Mouse (Mus musculus): ENCODE measurements around the gene Aes.

Aes gene

GRCm38 (mm10) chr10:81559163-81559626 lies at the start of gene Aes:
TSS of gene Aes (plus strand) at chr10:81559488.
- DNase-seq (ENCODE audit: low read depth, low spot score) = no peak

DNA sequence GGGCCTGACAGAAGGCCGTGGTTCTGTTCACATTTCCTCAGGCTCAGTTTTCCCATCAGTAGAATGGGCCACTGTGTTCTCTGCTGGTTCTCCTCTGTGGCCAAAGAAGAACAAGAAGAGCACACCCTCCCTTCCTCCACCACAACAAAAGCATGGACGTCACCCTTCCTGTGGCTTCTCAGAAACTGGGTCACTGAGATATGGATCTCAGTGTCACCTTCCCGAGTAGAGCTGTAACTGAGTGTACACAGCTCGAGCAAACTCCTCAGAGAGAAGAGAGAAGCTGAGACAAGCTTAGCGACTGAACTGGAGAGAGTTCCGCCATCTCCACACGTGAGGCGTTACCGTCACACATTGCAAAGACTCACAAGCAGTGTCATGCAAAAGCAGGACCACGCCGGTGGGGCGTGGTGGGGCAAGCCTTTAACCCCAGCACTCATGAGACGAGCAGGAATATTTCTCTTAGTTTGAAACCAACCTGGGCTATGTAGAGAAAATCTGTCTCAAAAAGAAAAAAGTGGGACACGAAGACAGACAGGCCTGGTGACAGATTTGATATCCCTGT lies 49.0 kb upstream of the Aes start:
- DNase-seq (ENCODE audit: low read depth, low spot score) = no peak

- no peak for DNase-seq (ENCODE audit: low read depth, low spot score)
These were observed 45.5 kb upstream of the Aes start for GRCm38 (mm10) chr10:81513798-81514197.

GRCm38 (mm10) chr10:81517227-81517626 lies 42.1 kb upstream of the Aes start:
- DNase-seq (ENCODE audit: low read depth, low spot score) = no peak

DNA sequence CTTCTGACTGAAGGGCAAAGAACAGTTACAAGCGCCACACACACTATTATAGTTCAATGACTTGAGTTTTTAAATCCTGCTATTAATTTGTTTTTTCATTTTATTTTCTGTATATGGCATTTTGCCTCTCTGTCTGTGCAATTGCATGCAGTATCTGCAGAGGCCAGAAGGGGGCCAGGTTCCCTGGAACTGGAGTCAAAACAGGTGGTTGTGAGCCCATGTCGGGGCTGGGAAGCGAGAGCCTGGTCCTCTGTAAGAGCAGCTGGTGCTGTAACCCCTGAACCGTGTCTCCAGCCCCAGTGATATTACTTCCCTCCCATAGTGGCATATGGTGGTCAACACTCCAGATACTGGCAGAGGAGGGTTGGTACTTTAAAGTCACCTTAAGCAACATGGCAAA lies 40.7 kb upstream of the Aes start:
- DNase-seq (ENCODE audit: low read depth, low spot score) = no peak

- no peak for DNase-seq (ENCODE audit: low read depth, low spot score)
These were observed 39.9 kb upstream of the Aes start for GRCm38 (mm10) chr10:81519227-81519977.

- no peak for DNase-seq (ENCODE audit: low read depth, low spot score)
These were observed 39.3 kb upstream of the Aes start for GRCm38 (mm10) chr10:81519978-81520365.

GRCm38 (mm10) chr10:81523142-81523541 lies 36.1 kb upstream of the Aes start:
- DNase-seq (ENCODE audit: low read depth, low spot score) = no peak

GRCm38 (mm10) chr10:81523570-81523969 lies 35.7 kb upstream of the Aes start:
- no peak for DNase-seq (ENCODE audit: low read depth, low spot score)

- DNase-seq (ENCODE audit: low read depth, low spot score) = no peak
These were observed 35.2 kb upstream of the Aes start, which contains the start of gene Gna15 for GRCm38 (mm10) chr10:81524051-81524605. TSS of gene Gna15 (minus strand) at chr10:81524225.

- DNase-seq (ENCODE audit: low read depth, low spot score) = no peak
These were observed 34.1 kb upstream of the Aes start for GRCm38 (mm10) chr10:81525017-81525694.

- DNase-seq (ENCODE audit: low read depth, low spot score) = no peak
These were observed 32.5 kb upstream of the Aes start for GRCm38 (mm10) chr10:81526779-81527178.

DNA sequence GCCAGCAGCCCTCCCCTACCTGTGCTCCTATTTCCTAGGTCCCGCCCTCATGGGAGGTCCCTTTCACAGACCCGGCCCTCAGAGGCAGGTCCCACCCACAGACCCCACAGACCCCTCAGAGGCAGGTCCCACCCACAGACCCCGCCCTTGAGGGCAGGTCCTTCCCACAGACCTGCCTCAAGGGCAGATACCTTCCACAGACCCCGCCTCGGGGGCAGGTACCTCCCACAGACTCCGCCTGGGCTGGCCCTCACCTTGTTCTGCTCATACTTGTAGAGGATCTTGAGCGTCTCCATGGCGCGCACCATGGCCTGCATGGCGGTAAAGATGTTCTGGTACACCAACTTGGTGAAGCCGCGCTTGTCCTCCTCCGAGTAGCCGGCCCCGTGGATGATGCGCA lies 24.5 kb upstream of the Aes start:
- DNase-seq (ENCODE audit: low read depth, low spot score) = no peak

GRCm38 (mm10) chr10:81536734-81537133 lies 22.6 kb upstream of the Aes start:
- no peak for DNase-seq (ENCODE audit: low read depth, low spot score)

GRCm38 (mm10) chr10:81537429-81537828 lies 21.9 kb upstream of the Aes start:
- no peak for DNase-seq (ENCODE audit: low read depth, low spot score)

- no peak for DNase-seq (ENCODE audit: low read depth, low spot score)
These were observed 20.8 kb upstream of the Aes start for GRCm38 (mm10) chr10:81538321-81539048.

DNA sequence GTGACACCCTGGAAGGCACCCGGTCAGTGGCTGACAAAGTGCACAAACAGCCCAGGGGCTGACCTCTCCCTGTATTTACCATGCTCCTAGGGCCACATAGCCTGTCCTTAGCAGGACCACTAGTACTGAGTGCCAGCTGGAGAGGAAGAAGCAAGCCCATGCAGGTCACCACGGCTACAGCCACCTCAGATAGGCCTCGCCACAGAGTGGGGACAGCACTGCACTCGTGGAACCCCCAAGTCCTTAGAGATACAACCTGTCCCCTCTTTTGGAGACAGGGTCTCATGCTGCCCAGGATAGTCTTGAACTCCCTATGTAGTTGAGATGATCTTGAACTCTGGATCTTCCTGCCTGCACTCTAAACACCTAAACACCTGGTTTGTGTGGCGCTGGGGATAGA lies 17.9 kb upstream of the Aes start:
- no peak for DNase-seq (ENCODE audit: low read depth, low spot score)

- DNase-seq (ENCODE audit: low read depth, low spot score) = no peak
These were observed 17.5 kb upstream of the Aes start for GRCm38 (mm10) chr10:81541803-81542202.

DNA sequence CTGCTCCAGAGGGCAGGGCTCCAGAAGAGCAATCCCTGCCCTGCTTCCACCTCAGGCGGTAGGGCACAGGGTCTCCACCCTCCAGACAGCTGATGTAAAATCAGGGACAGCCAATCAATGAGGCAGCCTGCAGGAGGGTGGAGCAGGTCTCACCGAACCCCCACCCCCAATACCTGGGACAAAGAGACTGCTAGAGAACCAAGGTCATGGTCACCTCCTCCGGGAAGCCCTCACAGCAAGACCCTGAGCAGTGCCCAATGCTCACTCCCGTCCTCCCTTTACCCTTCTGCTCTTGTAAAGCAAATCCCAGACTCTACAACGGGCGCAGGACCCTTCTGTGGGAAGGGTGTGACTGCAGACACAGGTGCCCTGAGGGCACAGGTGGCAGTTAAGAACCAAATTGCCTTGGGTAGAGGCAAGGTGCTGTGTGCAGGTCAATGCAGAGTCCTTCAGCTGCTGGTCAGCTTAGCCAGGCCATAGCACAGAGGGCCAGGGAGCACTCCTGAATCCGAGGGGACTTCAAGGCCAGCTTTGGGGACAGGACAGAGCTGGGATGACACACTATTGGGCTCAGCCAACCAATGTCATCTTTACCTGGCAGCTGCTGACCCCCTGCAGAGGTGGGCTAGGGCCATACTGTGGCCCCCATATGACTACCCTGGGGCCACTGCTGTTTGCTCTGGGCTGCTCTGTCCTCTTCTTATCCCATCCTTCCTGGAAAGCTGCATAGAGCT lies 16.4 kb upstream of the Aes start:
- no peak for DNase-seq (ENCODE audit: low read depth, low spot score)

- DNase-seq (ENCODE audit: low read depth, low spot score) = no peak
These were observed 15.7 kb upstream of the Aes start for GRCm38 (mm10) chr10:81543633-81544032.
